Mouse (Mus musculus): ENCODE measurements around the gene Olfr844.

Gene Olfr844

GRCm38 (mm10) chr9:19316047-19316446 lies at the start of gene Olfr844:
Gene Olfr844 (plus strand): TSS chr9:19316347.
- CTCF ChIA-PET = no interaction called here
- POLR2A ChIA-PET = no interaction called here

- ChIA-PET POLR2A (no interaction called here), CTCF (no interaction called here)
These were observed 20.0 kb downstream of the Olfr844 start, which contains the start of gene Olfr845 for GRCm38 (mm10) chr9:19336157-19336556. Gene Olfr845 (plus strand): TSS chr9:19336457.

GRCm38 (mm10) chr9:19363905-19364304 lies 47.8 kb downstream of the Olfr844 start, which contains the start of gene Olfr846:
Gene Olfr846 (minus strand): TSS chr9:19364005.
- CTCF ChIA-PET = no interaction called here
- POLR2A ChIA-PET = no interaction called here

All from embryonic stem cell, embryonic (primary cell).